Mouse (Mus musculus) macrophage (primary cell): ENCODE results near the gene Mpl. TPM values are rescaled to one million over a fixed set of nuclear protein-coding genes. Genes with fewer than 3 reads are reported as not detected.

Experiments
- H3K27ac ChIP-seq: fragments of 350-480 bp; formaldehyde crosslinking; 2 replicates; pipeline ENCODE4 v1.9.0; 2021
- H3K36me3 ChIP-seq: fragments of 350-480 bp; formaldehyde crosslinking; 2 replicates; pipeline ENCODE4 v1.9.0; 2021; ENCODE audit errors: inconsistent target
- H3K4me3 ChIP-seq: fragments of 350-480 bp; formaldehyde crosslinking; 2 replicates; pipeline ENCODE4 v1.9.0; 2021; ENCODE audit errors: inconsistent target
- H3K79me2 ChIP-seq: fragments of 350-480 bp; formaldehyde crosslinking; 2 replicates; pipeline ENCODE4 v1.9.0; 2021; ENCODE audit errors: inconsistent target
- WGBS: methylation state at CpG from one replicate; pipeline ENCODE4 v1.1.7; 2026; ENCODE audit warnings: inconsistent platforms; ENCODE audit not compliant: missing documents; 5-methylcytosine and 5-hydroxymethylcytosine counted together
- polyA plus RNA-seq: library from polyadenylated mRNA; stranded (reverse); fragments of 250-400 nt; gene quantifications from 3 replicates; pipeline ENCODE4 v1.2.4, GENCODE M21; 2018; ENCODE audit warnings: inconsistent platforms

Mpl gene
- polyA plus RNA-seq, 1 experiment from 2014 or later: 0.26 TPM

- H3K27ac ChIP-seq: peak overlapping the region; percentile 56
- 20% methylated on average over 11 of the region's 12 CpGs for WGBS
- peaks cover 20% of the 10 kb centered on the region for H3K79me2 ChIP-seq
- H3K36me3 ChIP-seq: peaks cover 2% of the 10 kb centered on the region
- peak overlapping the region; percentile 45 for H3K4me3 ChIP-seq
Measured at GRCm38 (mm10) chr4:118437829-118438253, 19.5 kb downstream of the Mpl start.

- peaks cover 11% of the 10 kb centered on the region for H3K36me3 ChIP-seq
- H3K27ac ChIP-seq: peak within 1 kb of the TSS; percentile 56
- peak within 1 kb of the TSS; percentile 45 for H3K4me3 ChIP-seq
- H3K79me2 ChIP-seq: peaks cover 20% of the 10 kb centered on the region
- under 1% methylated on average over 62 of the region's 67 CpGs for WGBS
Measured at GRCm38 (mm10) chr4:118436820-118437603, 20.3 kb downstream of the Mpl start, which contains the start of gene Cdc20. Gene Cdc20, minus strand, starts transcription at chr4:118437352.

DNA sequence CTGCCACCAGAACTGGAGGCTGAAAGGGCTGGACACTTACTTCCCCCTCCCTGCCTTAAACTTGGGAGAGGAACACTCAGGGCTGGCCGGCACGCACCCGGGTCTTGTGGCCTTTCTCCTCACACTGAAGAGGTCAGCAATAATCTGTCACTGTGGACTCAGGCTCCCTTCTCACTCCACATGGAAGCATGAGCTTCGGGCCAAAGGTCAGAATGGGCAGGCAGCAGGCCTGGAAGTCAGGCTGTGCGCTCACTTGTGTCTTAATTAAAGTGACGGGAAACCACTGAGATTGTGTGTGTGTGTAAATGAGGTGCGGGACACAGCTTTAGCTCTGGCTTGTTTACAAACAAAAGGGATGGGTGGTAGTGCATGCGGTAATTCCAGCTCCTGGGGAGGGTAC lies 25.0 kb downstream of the Mpl start:
- peaks cover 57% of the 10 kb centered on the region for H3K79me2 ChIP-seq
- no peak overlapping the region for H3K4me3 ChIP-seq
- H3K27ac ChIP-seq: no peak overlapping the region
- peaks cover 31% of the 10 kb centered on the region for H3K36me3 ChIP-seq
- 94% methylated on average over 8 of the region's 8 CpGs for WGBS

DNA sequence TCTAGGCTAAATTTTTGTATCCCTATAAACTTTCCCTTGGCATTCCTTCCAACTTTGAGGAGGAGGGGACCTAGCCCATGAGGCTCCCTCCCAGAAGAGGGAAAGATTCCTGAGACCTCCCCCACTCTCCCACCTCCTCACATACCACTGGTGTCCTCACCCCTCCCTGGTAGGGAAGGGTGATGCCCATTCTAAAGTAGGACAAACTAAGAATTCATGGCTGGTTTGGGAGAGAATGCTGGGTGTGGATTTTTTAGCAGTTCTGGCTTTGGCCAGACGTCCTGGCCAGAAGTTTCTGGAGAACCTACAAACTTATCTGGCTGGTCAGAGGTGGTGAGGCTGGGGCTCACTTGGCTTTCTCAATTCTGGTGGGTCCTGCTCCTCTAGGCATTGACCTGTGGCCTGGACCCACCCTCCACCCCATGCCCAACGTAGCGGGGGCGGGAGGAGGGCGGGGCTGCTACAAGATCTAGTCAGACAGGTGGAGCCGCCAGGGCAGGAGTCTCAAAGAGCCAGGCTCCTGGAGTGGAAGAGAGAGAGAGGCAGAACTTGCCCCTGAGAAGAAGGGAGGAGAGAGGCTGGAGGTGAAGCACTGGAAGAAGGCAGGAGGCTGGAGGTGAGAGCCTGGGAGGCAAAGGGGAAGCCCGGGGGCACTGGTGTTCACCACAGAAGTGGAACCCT lies 28.0 kb downstream of the Mpl start:
- peak overlapping the region; percentile 90 for H3K27ac ChIP-seq
- WGBS: 59% methylated on average over 7 of the region's 7 CpGs
- H3K4me3 ChIP-seq: peak overlapping the region; percentile 89
- peaks cover 31% of the 10 kb centered on the region for H3K36me3 ChIP-seq
- H3K79me2 ChIP-seq: peaks cover 37% of the 10 kb centered on the region

DNA sequence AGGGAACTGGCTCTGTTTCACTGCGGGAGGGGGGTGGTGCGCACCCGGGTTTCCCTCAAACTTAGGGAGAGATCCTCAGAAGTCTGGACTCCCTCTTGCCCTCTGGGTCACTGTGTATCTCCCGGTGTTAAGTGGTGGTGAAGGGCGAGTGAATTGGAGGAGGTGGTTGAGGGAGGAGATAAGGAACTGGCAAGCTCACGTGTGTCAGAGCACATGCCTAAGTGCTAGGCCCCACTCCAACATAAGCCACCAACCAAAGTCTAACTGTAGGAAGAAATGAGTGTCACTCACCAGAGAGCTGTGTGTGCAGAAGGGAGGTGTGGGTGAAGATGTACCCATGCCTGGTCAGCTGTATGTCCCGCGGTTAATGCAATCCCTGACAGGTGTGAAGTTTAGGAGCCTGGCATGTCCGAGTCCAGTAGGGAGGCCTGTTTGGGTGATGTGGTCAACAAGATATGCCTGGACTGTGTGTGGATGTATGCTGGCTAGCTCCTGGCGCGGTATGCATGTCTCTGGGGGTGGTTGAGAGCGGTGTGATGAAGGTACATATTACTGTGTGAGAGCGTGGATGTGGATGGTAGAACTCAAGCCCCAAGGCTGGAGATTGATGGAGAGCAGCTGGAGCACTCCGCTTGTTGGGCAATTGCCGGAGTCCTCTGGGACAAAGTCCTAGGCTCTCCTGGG lies 28.6 kb downstream of the Mpl start:
- Histone ChIP-seq H3K4me3 (peak overlapping the region; percentile 89), H3K36me3 (peaks cover 38% of the 10 kb centered on the region), H3K27ac (peak overlapping the region; percentile 90), H3K79me2 (peaks cover 37% of the 10 kb centered on the region)
- WGBS: 35% methylated on average over 15 of the region's 15 CpGs

DNA sequence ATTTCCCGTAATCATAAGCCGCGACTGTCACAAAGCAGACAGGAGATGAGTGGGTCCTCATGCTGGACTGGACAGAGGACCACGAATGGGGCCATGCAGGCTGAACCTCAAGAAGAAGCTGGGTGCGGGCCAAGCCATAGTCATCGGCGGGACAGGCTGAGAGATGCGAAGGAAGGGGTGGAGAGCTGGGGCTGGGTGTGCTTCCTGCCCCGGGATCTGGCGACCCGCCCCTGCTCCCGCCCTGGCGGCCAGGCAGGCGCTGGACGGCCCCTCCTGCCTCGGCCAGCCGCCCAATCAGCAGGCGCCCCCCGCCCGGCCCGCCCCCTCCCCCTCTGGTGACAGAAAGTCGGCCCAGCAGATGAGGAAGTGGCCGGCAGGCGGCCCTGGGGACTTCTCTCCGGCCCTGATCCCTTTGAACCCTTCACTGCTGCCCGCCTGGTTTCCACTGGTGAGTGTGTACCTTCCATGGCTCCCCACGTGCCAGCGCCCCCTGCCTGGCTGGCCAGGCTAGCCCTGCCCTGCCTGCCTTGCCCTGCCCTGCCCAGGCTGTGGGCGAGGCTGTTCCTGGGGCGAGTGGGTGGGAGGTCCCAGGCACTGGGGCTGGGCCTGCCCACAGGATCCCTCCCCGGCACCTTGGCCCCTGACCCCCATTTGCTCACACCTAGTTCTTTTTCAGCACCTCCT lies 29.4 kb downstream of the Mpl start, which contains the start of gene Elovl1:
Gene Elovl1, plus strand, starts transcription at position 326 of the 684 bp plus-strand sequence.
- WGBS: under 1% methylated on average over 26 of the region's 31 CpGs
- peaks cover 41% of the 10 kb centered on the region for H3K36me3 ChIP-seq
- peak within 1 kb of the TSS; percentile 89 for H3K4me3 ChIP-seq
- H3K27ac ChIP-seq: peak within 1 kb of the TSS; percentile 90
- H3K79me2 ChIP-seq: peaks cover 37% of the 10 kb centered on the region

GRCm38 (mm10) chr4:118427415-118427767 lies 29.9 kb downstream of the Mpl start:
- Histone ChIP-seq H3K27ac (peak overlapping the region; percentile 68), H3K4me3 (peak overlapping the region; percentile 49), H3K36me3 (peaks cover 36% of the 10 kb centered on the region), H3K79me2 (peaks cover 37% of the 10 kb centered on the region)
- WGBS: 11% methylated on average over 5 of the region's 5 CpGs

DNA sequence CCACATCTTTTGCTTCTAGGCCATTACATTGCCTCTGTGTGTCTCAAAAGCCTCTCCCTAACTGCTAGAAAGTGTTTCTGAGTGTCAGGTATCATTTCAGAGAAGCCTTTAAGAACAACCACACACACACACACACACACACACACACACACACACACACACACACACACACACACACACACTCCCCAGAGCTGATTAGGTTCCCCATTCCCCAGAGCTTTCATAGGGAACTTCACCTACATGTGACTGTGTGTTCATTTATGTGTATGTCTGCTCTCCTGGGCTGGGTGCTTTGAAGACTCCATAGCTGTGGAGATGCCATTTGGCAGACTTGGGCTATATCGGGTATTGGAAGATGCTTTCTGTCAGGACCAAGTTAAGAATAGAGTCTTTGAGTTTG lies 31.9 kb downstream of the Mpl start:
- no peak overlapping the region for H3K27ac ChIP-seq
- 93% methylated on average over 1 of the region's 1 CpGs for WGBS
- peaks cover 34% of the 10 kb centered on the region for H3K36me3 ChIP-seq
- H3K79me2 ChIP-seq: peaks cover 24% of the 10 kb centered on the region
- no peak overlapping the region for H3K4me3 ChIP-seq

DNA sequence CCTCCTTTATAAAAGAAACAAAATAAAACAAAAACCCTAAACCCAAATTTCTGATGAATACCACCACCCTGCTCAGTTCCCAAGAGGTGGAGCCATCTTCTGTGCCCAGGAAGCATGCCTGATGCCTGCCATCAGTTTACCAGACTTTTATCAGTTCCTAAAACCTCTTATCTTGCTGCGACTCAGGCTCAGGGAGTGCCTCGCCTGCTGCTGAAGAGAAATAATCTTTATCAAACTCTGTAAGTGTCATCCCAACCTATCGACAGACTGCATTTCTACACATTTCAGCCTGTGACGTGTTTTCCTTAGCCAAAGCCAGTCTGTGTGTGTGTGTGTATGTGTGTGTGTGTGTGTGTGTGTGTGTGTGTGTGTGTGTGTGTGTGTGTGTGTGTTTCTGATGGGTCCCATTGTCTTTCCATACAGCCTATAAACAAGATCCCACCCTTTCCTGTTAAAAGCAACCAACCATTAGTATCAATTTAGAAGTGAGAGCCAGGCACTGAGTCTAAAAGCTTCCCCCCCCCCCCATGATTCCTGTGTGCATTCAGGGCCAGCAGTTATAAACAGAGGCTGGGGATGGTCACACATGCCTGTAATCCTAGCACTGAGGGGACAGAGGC lies 32.7 kb downstream of the Mpl start:
- Histone ChIP-seq H3K36me3 (peaks cover 38% of the 10 kb centered on the region), H3K79me2 (peaks cover 17% of the 10 kb centered on the region), H3K4me3 (no peak overlapping the region), H3K27ac (no peak overlapping the region)
- 100% methylated on average over 4 of the region's 4 CpGs for WGBS

GRCm38 (mm10) chr4:118421384-118421783 lies 35.9 kb downstream of the Mpl start:
- no peak overlapping the region for H3K4me3 ChIP-seq
- no peak overlapping the region for H3K27ac ChIP-seq
- no peaks in the 10 kb centered on the region for H3K79me2 ChIP-seq
- WGBS: 83% methylated on average over 1 of the region's 3 CpGs
- peaks cover 56% of the 10 kb centered on the region for H3K36me3 ChIP-seq

GRCm38 (mm10) chr4:118417112-118417797 lies 40.1 kb downstream of the Mpl start:
- peaks cover 86% of the 10 kb centered on the region for H3K36me3 ChIP-seq

DNA sequence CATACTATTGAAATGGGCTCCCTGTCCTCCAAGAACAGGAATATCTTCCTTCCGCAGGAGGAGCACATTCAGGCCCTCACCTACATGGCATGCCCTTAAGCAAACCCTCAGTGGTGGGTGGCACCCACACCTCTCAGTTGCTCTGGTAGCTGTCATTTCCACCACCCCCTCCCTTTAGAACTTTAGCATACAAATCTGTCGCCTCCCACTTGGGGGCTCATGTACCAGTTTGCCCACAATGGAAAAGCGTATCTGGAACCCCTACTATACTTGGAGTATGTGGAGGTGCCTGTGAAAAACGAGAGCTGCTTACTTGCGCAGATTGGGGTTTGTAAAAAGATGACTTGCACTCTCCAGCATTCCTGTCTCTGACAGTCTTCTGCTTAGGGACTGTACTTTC lies 41.0 kb downstream of the Mpl start:
- no peak overlapping the region for H3K27ac ChIP-seq
- H3K4me3 ChIP-seq: no peak overlapping the region
- no peaks in the 10 kb centered on the region for H3K79me2 ChIP-seq
- H3K36me3 ChIP-seq: peaks cover 86% of the 10 kb centered on the region
- WGBS: 93% methylated on average over 5 of the region's 5 CpGs

More at GRCm38 (mm10) chr4:118417112-118417797, 40.1 kb downstream of the Mpl start:
- Histone ChIP-seq H3K4me3 (no peak overlapping the region), H3K27ac (no peak overlapping the region), H3K79me2 (no peaks in the 10 kb centered on the region)
- WGBS: 57% methylated on average over 13 of the region's 13 CpGs

- 86% methylated on average over 2 of the region's 2 CpGs for WGBS
- no peak overlapping the region for H3K4me3 ChIP-seq
- peaks cover 85% of the 10 kb centered on the region for H3K36me3 ChIP-seq
- peaks cover 5% of the 10 kb centered on the region for H3K79me2 ChIP-seq
- H3K27ac ChIP-seq: no peak overlapping the region
Measured at GRCm38 (mm10) chr4:118415779-118416178, 41.5 kb downstream of the Mpl start.
